Mouse (Mus musculus) E14TG2a.4 (cell line): ENCODE data around the gene Diexf.

Experiments
- CTCF ChIP-seq: conservative IDR thresholded peaks from 2 replicates; pipeline ENCODE4 v1.5.1; 2014; ENCODE audit warnings: low read length
- NANOG ChIP-seq: IDR thresholded peaks from 2 replicates; pipeline ENCODE4 v1.6.1; 2014; ENCODE audit warnings: borderline replicate concordance, low read length, mixed read lengths

DNA sequence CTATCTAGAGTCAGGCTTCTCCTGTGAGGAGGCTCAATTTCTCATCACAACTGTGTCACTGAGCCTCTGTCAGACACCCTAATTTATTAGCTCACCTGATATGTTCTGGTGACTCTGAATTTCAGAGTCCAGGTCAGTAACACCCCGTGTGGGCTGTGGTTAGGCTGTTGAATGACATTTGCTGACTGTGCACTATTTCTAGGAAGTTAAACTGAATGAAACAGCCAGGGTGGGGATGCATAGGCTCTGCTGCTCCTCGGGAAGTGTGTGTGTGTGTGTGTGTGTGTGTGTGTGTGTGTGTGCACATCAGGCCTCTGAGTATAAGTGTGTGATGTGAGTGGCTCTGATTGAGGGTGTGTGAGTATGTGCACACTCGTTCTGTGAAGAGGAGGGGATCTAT, 8.6 kb upstream of the Diexf start:
- TF ChIP-seq CTCF: no peak
- no peak for TF ChIP-seq NANOG
